Mouse (Mus musculus): ENCODE measurements around the gene Mrtfb. TPM values are rescaled to one million over a fixed set of nuclear protein-coding genes. Genes with fewer than 3 reads are reported as not detected.

Gene Mrtfb
- polyA plus RNA-seq, 1 experiment = 67.5 TPM

DNA sequence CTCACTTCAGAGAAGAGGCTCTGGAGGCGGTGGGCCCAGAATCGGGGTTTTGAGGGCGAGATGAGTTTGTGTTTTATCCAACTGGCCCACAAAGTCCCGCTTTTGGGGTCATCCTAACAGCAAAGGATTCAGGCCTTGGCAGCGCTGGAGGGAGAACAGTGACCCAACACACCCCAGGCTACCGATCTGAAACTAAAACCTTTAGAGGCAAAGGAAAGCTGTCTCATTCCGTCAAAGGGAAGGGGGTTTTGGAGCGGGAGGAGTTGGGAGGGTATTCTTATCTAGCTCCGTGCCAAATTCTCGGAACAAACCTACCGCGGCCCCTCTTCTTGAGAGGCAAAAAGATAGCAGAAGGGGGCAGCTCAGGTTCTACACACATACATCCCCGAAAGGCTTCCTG lies 193.2 kb downstream of the Mrtfb start:
- TF ChIP-seq POLR2A (IDR thresholded peaks at IDR 0.05; ENCODE audit: extremely low read depth, insufficient read depth, low read length) (no peak), CTCF (IDR thresholded peaks at IDR 0.05; ENCODE audit: extremely low read depth, insufficient read depth, low read length) (no peak)
- no peak overlapping the region for H3K27ac ChIP-seq (ENCODE audit: insufficient read depth, low read length)
- H3K4me3 ChIP-seq (ENCODE audit: insufficient read depth, low read length) = no peak overlapping the region; the same call in none of the 2 replicates
- H3K4me1 ChIP-seq (ENCODE audit: control insufficient read depth, insufficient read depth, low read length) = peaks cover 2% of the 10 kb centered on the region; the same call in 1 of the 2 replicates

DNA sequence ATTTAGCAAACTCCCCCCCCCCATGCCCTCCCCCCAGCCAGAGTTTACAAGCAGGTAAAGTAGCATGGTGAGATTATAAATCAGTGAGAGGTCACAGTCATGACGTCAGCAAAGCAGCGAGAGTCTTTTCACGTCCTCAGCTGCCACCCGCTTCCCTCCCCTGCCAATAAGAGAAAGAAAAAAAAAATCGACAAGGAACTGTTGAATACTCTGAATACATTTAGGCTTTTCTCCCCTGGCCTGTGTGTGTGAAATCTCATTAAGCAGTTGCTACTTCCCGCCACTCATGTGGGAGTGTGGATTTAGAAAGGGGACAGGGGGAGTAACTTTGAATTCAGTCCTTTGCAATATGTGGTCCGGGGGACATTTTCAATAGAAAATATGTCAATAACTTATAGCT lies 194.6 kb downstream of the Mrtfb start:
- no peak for TF ChIP-seq CTCF (IDR thresholded peaks at IDR 0.05; ENCODE audit: extremely low read depth, insufficient read depth, low read length)
- TF ChIP-seq POLR2A (IDR thresholded peaks at IDR 0.05; ENCODE audit: extremely low read depth, insufficient read depth, low read length) = no peak
- Histone ChIP-seq H3K27ac (ENCODE audit: insufficient read depth, low read length) (no peak overlapping the region), H3K4me1 (ENCODE audit: control insufficient read depth, insufficient read depth, low read length) (peaks cover 2% of the 10 kb centered on the region; the same call in 1 of the 2 replicates), H3K4me3 (ENCODE audit: insufficient read depth, low read length) (no peak overlapping the region)

DNA sequence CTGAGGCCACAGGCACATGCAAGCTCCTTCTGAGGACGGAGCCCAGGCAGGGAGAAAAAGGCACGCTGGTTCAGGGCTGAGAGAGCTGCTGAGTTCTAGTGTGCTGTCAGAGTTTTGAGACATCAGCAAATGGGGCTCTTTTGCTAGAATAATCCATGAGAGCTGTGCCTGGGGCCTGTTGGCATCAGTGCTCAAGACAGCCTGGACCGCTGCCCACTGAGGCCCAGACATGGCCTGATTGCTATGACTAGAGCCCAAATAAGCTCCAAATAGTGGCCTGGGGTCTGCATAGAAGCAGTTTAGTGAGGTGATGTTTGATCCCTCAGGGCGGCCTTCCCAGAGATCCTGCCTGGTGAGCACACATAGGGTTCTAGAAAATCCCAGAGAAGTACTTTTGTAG lies 195.7 kb downstream of the Mrtfb start:
- H3K4me3 ChIP-seq (ENCODE audit: insufficient read depth, low read length) = no peak overlapping the region
- no peak overlapping the region for H3K27ac ChIP-seq (ENCODE audit: insufficient read depth, low read length)
- TF ChIP-seq POLR2A (IDR thresholded peaks at IDR 0.05; ENCODE audit: extremely low read depth, insufficient read depth, low read length) (no peak), CTCF (IDR thresholded peaks at IDR 0.05; ENCODE audit: extremely low read depth, insufficient read depth, low read length) (no peak)
- no peaks in the 10 kb centered on the region for H3K4me1 ChIP-seq (ENCODE audit: control insufficient read depth, insufficient read depth, low read length)

DNA sequence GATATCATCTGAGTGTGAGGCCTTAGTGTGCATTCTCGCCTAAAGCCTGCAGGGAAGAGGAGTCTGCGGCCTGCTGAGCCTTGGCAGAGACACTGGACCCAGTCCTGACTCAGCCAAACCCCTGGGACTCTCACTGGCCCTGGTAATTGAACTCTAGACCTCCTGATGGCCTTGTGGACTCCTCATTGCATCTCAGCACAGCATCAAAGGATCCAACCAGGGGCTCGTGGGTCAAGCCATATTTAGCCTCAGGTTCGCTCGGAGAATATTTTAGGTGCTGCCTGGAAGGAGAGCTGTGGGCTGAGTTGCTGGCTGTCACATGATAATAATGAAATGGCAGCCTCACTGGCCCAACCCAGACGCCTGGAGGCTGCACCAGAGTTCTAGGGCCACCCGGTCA lies 196.4 kb downstream of the Mrtfb start:
- Histone ChIP-seq H3K4me3 (ENCODE audit: insufficient read depth, low read length) (no peak overlapping the region), H3K27ac (ENCODE audit: insufficient read depth, low read length) (no peak overlapping the region), H3K4me1 (ENCODE audit: control insufficient read depth, insufficient read depth, low read length) (no peaks in the 10 kb centered on the region)
- TF ChIP-seq POLR2A (IDR thresholded peaks at IDR 0.05; ENCODE audit: extremely low read depth, insufficient read depth, low read length) (no peak), CTCF (IDR thresholded peaks at IDR 0.05; ENCODE audit: extremely low read depth, insufficient read depth, low read length) (no peak)

DNA sequence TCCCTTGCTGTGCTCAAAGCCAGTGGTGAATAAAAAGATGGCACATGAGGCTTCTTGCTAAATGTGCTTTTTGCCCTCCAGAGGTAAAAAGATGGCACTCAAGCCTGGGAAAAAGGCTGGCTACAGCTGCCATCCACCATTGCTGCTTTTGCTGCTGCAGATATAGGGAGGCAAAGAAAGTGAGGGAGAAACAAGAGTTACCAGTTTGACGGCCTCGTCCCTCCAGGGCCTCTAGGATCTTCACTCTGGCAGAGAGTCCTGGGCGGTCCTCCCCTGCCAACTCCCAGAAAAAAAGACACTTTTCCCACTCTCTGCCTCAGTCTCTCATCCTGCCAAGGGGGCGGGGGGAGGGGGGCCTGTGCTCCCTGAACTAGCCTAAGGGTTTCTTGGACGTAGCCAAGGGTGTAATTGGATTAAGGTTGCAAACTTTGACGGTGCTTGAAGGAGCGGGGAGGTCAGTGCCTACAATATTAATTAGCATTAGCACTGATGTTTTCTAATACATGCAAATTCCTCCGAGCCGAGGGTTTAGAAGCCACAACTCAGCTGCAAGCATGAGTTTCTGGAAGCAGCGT lies 197.8 kb downstream of the Mrtfb start:
- no peak for TF ChIP-seq POLR2A (IDR thresholded peaks at IDR 0.05; ENCODE audit: extremely low read depth, insufficient read depth, low read length)
- no peak for TF ChIP-seq CTCF (IDR thresholded peaks at IDR 0.05; ENCODE audit: extremely low read depth, insufficient read depth, low read length)
- H3K4me3 ChIP-seq (ENCODE audit: insufficient read depth, low read length) = no peak overlapping the region

DNA sequence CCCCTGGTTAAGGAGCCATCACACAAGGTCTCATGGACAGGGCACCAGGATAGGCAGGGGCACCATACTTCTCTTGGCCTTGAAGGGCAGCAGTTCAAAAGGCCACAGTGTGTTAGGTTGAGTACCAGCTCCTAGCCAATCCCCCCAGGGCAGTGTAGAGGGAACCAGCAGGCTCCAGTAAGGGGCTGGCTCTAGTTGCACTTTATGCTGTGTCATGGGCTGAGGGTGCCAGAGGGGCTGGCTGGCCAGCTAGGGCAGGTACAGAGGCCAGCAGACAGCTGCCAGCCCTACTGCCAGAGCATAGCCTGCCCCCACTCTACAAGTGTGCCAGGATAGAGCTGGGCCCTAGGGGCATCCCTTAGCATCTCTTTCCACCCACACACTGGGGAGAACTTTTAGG lies 199.3 kb downstream of the Mrtfb start:
- Histone ChIP-seq H3K4me3 (ENCODE audit: insufficient read depth, low read length) (no peak overlapping the region), H3K27ac (ENCODE audit: insufficient read depth, low read length) (no peak overlapping the region), H3K4me1 (ENCODE audit: control insufficient read depth, insufficient read depth, low read length) (no peaks in the 10 kb centered on the region)
- no peak for TF ChIP-seq POLR2A (IDR thresholded peaks at IDR 0.05; ENCODE audit: extremely low read depth, insufficient read depth, low read length)

More for the DNA sequence above, 197.8 kb downstream of the Mrtfb start:
- Histone ChIP-seq H3K4me1 (ENCODE audit: control insufficient read depth, insufficient read depth, low read length) (no peaks in the 10 kb centered on the region), H3K27ac (ENCODE audit: insufficient read depth, low read length) (no peak overlapping the region)

DNA sequence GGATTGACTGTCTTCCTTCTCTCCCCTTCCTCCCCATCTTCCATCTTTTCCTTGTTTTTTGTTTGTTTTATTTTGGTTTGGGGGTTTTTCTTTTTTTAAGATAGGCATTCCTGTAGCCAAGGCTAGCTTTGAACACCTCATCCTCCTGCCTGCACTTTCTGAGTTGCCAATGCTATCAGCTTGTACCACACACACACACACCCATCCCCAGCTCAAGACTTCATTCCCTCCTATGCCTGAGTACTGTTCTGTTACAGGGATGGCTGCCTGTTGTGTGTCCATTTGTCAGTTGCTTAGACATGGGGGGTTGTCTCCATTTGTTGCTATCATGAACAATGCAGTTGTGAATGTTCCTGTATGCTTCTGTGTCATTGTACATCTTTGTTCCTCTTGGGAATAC lies 202.3 kb downstream of the Mrtfb start:
- H3K4me1 ChIP-seq (ENCODE audit: control insufficient read depth, insufficient read depth, low read length) = no peaks in the 10 kb centered on the region
- no peak overlapping the region for H3K27ac ChIP-seq (ENCODE audit: insufficient read depth, low read length)
- TF ChIP-seq POLR2A (IDR thresholded peaks at IDR 0.05; ENCODE audit: extremely low read depth, insufficient read depth, low read length) (no peak), CTCF (IDR thresholded peaks at IDR 0.05; ENCODE audit: extremely low read depth, insufficient read depth, low read length) (no peak)
- H3K4me3 ChIP-seq (ENCODE audit: insufficient read depth, low read length) = no peak overlapping the region

DNA sequence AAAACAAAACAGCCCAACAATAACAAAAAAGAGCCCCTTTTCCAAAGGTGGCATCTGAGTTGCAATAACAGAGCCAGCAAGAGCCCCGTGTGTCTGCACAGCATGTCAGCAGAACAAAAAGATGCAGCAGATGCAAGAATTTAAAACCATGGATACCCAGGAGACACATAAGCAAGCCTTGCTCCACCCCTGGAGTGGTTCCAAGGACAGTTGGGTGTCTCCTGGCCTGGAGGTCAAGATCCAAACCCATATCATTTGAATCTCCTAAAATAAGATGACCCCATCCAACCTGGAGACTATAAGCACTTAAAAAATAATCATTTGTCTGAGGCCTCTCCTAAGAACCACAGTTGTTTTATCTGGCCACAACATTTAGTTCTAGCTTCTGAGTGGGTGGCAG lies 203.8 kb downstream of the Mrtfb start:
- Histone ChIP-seq H3K4me3 (ENCODE audit: insufficient read depth, low read length) (no peak overlapping the region), H3K27ac (ENCODE audit: insufficient read depth, low read length) (no peak overlapping the region), H3K4me1 (ENCODE audit: control insufficient read depth, insufficient read depth, low read length) (no peaks in the 10 kb centered on the region)
- TF ChIP-seq POLR2A (IDR thresholded peaks at IDR 0.05; ENCODE audit: extremely low read depth, insufficient read depth, low read length) (no peak), CTCF (IDR thresholded peaks at IDR 0.05; ENCODE audit: extremely low read depth, insufficient read depth, low read length) (no peak)

DNA sequence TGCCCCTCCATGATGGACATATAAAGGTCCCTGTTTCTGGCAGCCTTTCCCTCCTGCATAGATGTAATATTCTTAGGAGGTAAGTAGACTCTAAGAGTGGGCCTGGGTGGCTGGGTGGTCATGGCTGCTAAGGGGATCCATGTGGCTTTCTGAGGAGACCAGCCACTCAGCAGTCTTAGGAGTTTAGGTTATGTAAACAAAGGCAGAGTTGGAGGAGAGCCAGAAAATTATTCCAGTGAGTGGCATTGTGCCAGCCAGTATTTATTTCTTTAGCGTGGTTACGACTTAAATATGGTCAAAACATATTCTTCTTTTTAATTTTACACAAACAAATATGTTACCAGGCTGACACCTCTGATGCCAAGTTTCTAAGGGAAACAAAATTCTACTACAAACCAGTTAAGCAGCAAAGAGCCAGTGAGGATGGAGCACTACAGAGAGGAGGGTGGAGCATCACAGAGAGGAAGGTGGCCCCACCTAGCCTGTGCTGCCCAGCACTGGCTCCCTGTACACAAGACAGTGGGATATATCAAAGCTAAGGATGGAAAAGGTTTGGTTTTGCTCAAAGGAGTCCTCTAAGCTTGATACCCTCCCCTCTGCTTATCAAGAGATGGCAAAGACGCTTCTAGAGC lies 204.6 kb downstream of the Mrtfb start:
- Histone ChIP-seq H3K4me3 (ENCODE audit: insufficient read depth, low read length) (no peak overlapping the region), H3K27ac (ENCODE audit: insufficient read depth, low read length) (no peak overlapping the region), H3K4me1 (ENCODE audit: control insufficient read depth, insufficient read depth, low read length) (no peaks in the 10 kb centered on the region)
- no peak for TF ChIP-seq CTCF (IDR thresholded peaks at IDR 0.05; ENCODE audit: extremely low read depth, insufficient read depth, low read length)
- TF ChIP-seq POLR2A (IDR thresholded peaks at IDR 0.05; ENCODE audit: extremely low read depth, insufficient read depth, low read length) = no peak

DNA sequence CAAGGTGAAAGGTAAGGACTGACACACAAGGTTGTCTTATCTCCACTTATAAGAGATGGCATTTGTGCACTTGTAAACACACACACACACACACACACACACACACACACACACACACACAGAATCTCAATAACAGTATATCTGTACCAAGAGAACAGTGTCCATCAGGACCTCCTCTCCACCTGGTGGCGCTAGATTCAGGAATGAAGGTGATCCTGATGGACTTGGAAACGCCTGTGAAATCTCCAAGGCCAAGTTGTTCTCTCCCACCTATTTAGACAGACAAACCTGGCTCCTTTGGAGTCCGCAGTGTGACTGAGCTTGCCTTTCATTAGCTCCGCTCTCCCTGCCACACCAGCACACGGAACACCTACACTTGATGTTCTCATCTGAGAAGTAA lies 208.4 kb downstream of the Mrtfb start:
- H3K4me3 ChIP-seq (ENCODE audit: insufficient read depth, low read length) = no peak overlapping the region
- no peak overlapping the region for H3K27ac ChIP-seq (ENCODE audit: insufficient read depth, low read length)
- TF ChIP-seq CTCF (IDR thresholded peaks at IDR 0.05; ENCODE audit: extremely low read depth, insufficient read depth, low read length) (no peak), POLR2A (IDR thresholded peaks at IDR 0.05; ENCODE audit: extremely low read depth, insufficient read depth, low read length) (no peak)
- no peaks in the 10 kb centered on the region; the same call in 1 of the 2 replicates for H3K4me1 ChIP-seq (ENCODE audit: control insufficient read depth, insufficient read depth, low read length)

Other genes with a start within 250 kb of the Mrtfb start
- gene Ercc4, start 146.8 kb upstream of the Mrtfb start, polyA plus RNA-seq (2012; rRNA removed) = 19.9 and 20.1 TPM in 2 replicates

Measured in cortical plate, adult 2 months (tissue).